Mouse (Mus musculus) liver, adult 2 months (tissue): ENCODE data around the gene Oat.

ENCODE experiments used
- CTCF ChIP-seq: fragments of 200-500 bp; IDR thresholded peaks from 2 replicates; pipeline ENCODE4 v1.5.1; 2011; ENCODE audit warnings: low read depth, low read length, control low read depth
- POLR2A ChIP-seq: fragments of 200-500 bp; IDR thresholded peaks from 2 replicates; pipeline ENCODE4 v1.6.1; 2011; ENCODE audit warnings: low read length, control low read depth; ENCODE audit not compliant: insufficient read depth; ENCODE audit errors: extremely low read depth

DNA sequence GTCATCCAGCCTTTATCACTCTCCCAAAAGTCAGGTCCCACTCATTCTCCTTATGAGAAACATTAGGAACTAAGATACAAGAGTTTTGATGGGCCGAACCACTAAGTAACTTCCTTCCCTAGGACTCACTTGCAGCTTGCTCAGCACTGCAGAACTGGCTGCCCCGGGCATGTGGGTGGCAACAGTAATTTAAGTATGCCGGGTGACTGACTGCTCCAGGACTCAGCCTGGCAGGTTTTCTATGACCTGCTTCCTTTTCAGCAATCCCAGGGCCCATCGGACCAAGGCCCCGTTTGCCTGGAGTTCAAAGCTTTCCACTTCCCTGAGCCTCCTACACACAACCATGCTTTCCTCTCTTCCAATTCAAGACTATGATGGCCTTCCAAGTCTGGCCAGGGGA, 19.6 kb downstream of the Oat start:
- TF ChIP-seq POLR2A (no peak), CTCF (no peak)
